Mouse (Mus musculus) CH12.LX (cell line): ENCODE data around the gene Nlgn1.

Source experiments
- CHD1 ChIP-seq: IDR thresholded peaks from 2 replicates; pipeline ENCODE4 v1.6.1; 2012; ENCODE audit warnings: low read depth, low read length, improper control_type of control experiment, inconsistent platforms
- CTCF ChIP-seq, 2 experiments: IDR thresholded peaks in 1 of 2; conservative IDR thresholded peaks in 1 of 2; 2 replicates each; pipeline ENCODE4 v1.5.1; 2011 to 2012; ENCODE audit warnings: low read depth in 2 of 2, low read length in 2 of 2, improper control_type of control experiment in 1 of 2, inconsistent platforms in 1 of 2, mild to moderate bottlenecking in 1 of 2, moderate library complexity in 1 of 2
- E2F4 ChIP-seq: IDR thresholded peaks from 2 replicates; pipeline ENCODE4 v1.6.1; 2011; ENCODE audit warnings: low read depth, low read length, improper control_type of control experiment; ENCODE audit not compliant: insufficient replicate concordance
- JUN ChIP-seq: IDR thresholded peaks from 2 replicates; pipeline ENCODE4 v1.6.1; 2011; ENCODE audit warnings: low read depth, mild to moderate bottlenecking, low read length, improper control_type of control experiment, moderate library complexity; ENCODE audit not compliant: insufficient read depth
- JUND ChIP-seq: conservative IDR thresholded peaks from 2 replicates; pipeline ENCODE4 v1.6.1; 2011; ENCODE audit warnings: low read depth, low read length, improper control_type of control experiment
- KAT2A ChIP-seq: IDR thresholded peaks from 2 replicates; pipeline ENCODE4 v1.6.1; 2012; ENCODE audit warnings: low read length, improper control_type of control experiment, inconsistent platforms; ENCODE audit not compliant: insufficient replicate concordance
- NRF1 ChIP-seq: IDR thresholded peaks from 2 replicates; pipeline ENCODE4 v1.6.1; 2014; ENCODE audit warnings: low read depth, mild to moderate bottlenecking, inconsistent platforms, low read length, improper control_type of control experiment, moderate library complexity
- POLR2AphosphoS2 ChIP-seq: IDR thresholded peaks from 2 replicates; pipeline ENCODE4 v1.6.1; 2011; ENCODE audit warnings: low read depth, low read length, improper control_type of control experiment
- SIN3A ChIP-seq: IDR thresholded peaks from 2 replicates; pipeline ENCODE4 v1.6.1; 2012; ENCODE audit warnings: low read length, improper control_type of control experiment, inconsistent platforms
- TCF12 ChIP-seq: IDR thresholded peaks from 2 replicates; pipeline ENCODE4 v1.6.1; 2014; ENCODE audit warnings: low read depth, mild to moderate bottlenecking, inconsistent platforms, low read length, improper control_type of control experiment
- USF1 ChIP-seq: IDR thresholded peaks from 2 replicates; pipeline ENCODE4 v1.6.1; 2014; ENCODE audit warnings: low read depth, mild to moderate bottlenecking, inconsistent platforms, low read length, improper control_type of control experiment
- ZKSCAN1 ChIP-seq: IDR thresholded peaks from 2 replicates; pipeline ENCODE4 v1.6.1; 2012; ENCODE audit warnings: low read depth, inconsistent platforms, low read length, improper control_type of control experiment, borderline replicate concordance

DNA sequence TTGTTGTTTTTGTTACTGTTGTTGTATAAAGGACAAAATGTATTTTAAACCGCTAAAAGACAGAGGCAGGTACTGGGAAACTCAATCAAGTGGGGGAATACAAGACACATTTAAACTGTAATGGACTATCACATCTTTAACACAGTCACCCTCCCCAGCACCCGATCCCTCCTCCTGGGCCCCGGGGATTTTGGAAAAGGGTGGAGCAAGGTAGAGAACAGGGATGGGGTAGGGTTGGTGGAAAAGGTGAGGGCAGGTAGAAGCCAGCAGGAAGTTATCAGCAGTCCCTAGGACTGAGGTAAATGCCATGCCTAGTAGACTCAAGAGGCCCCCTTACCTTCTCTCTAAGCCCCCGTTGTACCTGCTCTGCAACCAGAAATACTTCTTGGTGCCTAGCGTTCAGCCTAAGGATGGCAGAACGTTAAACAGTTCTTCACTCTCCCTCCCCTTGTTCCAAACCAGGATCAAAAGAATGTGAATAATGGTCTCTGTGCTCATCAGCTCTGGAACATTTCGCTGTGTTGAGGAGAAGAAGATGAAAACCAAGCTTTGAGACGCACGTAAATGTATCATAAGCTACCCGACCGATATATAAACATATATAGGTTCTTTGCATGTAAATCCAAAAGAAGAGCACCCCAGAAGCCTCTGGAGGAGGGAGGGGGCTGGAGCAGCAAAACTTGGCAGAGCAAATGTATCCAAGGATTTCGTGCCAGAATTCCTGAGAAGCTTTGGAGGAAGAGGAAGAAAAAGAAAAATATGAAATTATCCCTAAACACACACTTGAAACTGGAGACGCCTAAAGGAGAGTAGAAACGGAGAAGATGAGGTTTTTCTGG, at the start of gene Nlgn1:
- no peak for TF ChIP-seq CTCF (conservative IDR thresholded peaks at IDR 0.05 in 1 of 2, IDR thresholded peaks at IDR 0.05 in 1 of 2; ENCODE audit: low read depth in 2 of 2, low read length in 2 of 2)
- no peak for TF ChIP-seq POLR2AphosphoS2
- TF ChIP-seq SIN3A, result no peak
- no peak for TF ChIP-seq TCF12
- no peak for TF ChIP-seq ZKSCAN1
- TF ChIP-seq JUN, result no peak
- TF ChIP-seq JUND, result no peak
- no peak for TF ChIP-seq USF1
- no peak for TF ChIP-seq NRF1
- no peak for TF ChIP-seq CHD1
- no peak for TF ChIP-seq KAT2A
- no peak for TF ChIP-seq E2F4
